Mouse (Mus musculus) testis, adult 10 weeks (tissue): ENCODE data around the gene Sh3bgrl2. TPM values are rescaled to one million over a fixed set of nuclear protein-coding genes. Genes with fewer than 3 reads are reported as not detected.

Experiments used
- polyA plus RNA-seq: library from polyadenylated mRNA; stranded (reverse); fragments of 350-450 nt; fragmentation: Illumina TruSeq; extraction: RNeasy Lipid Tissue Mini Kit (QIAGEN cat#74804); gene quantifications from one replicate; pipeline ENCODE4 v1.2.3, GENCODE M21; 2014; ENCODE audit warnings: low read depth, low replicate concordance

The Sh3bgrl2 gene
- 12.7 TPM for polyA plus RNA-seq

DNA sequence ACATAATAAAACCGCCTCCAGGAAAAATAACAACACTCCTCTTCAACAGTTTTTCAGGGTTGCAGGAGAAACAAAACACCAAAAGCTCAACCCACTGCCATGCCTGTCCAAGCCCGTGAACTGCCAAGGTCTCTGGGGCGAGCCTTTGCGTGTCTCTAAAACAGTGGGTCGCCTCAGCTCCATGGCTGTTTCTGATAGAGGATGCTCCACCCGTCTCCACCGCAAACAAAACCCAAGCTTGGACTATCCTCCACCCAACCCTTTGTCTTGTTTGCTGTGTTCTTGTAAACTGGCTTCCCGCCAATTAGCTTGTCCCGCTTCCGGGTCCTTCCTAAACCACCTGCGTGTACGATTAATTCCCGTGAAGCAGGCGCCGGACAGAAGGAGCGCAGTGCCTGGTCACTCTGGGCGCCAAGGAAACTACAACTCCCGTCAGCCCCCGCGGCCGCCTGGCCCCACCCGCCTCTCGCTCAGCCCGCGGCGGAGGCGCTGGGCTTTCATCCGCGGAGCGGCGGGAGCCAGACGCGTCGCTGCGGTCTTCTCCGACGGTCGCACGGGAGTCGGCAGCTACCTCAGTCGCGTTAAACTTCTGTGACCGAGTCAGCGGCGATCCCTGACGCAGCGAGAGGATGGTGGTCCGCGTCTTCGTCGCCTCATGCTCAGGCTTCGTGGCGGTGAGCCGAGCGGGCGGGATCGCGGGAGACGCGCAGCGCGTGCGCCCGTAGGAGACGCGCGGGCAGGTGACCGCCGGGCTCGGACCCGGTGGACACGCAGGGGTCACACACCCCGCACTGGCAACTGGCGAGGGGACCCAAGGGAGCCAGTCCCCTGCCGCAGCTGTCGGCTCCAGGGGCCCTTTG is at the start of gene Sh3bgrl2:
Gene Sh3bgrl2 (plus strand): TSS at position 498 of the 860 bp plus-strand sequence.

Other genes starting within 250 kb of the Sh3bgrl2 start
- gene Lca5, start 107.2 kb upstream of the Sh3bgrl2 start, polyA plus RNA-seq: 31.0 TPM